Mouse (Mus musculus) limb, embryonic 14.5 days (tissue): ENCODE results near the gene Bag6. TPM values are rescaled to one million over a fixed set of nuclear protein-coding genes. Genes with fewer than 3 reads are reported as not detected.

Source experiments
- ATAC-seq: fragments of 200-750 bp; cut with Nextera tagmentation; 2 replicates; pipeline ENCODE4 v1.8.0; 2017; ENCODE audit warnings: low read depth, moderate number of reproducible peaks, moderate TSS enrichment; ENCODE audit not compliant: low FRiP score
- DNase-seq: peaks from one replicate; pipeline ENCODE4 v3.0.0-alpha.2; 2015; ENCODE audit warnings: low spot score
- H3K27ac ChIP-seq: fragments of 300-500 bp; sonication (generic); replicated peaks from 2 replicates; pipeline ENCODE4 v1.5.1; 2014; ENCODE audit warnings: low read depth, mild to moderate bottlenecking, low read length, moderate library complexity, mixed read lengths
- H3K27me3 ChIP-seq: fragments of 300-500 bp; sonication (generic); 2 replicates; pipeline ENCODE4 v1.6.1; 2014; ENCODE audit warnings: low read length, mixed read lengths; ENCODE audit not compliant: control insufficient read depth, insufficient read depth
- H3K36me3 ChIP-seq: fragments of 300-500 bp; sonication (generic); 2 replicates; pipeline ENCODE4 v1.6.1; 2014; ENCODE audit warnings: mild to moderate bottlenecking, low read length, moderate library complexity, mixed read lengths; ENCODE audit not compliant: control insufficient read depth, insufficient read depth
- H3K4me1 ChIP-seq: fragments of 300-500 bp; sonication (generic); 2 replicates; pipeline ENCODE4 v1.6.1; 2014; ENCODE audit warnings: antibody characterized with exemption, low read length, mixed read lengths; ENCODE audit not compliant: control insufficient read depth, insufficient read depth
- H3K4me2 ChIP-seq: fragments of 300-500 bp; sonication (generic); replicated peaks from 2 replicates; pipeline ENCODE4 v1.6.1; 2014; ENCODE audit warnings: low read depth, mild to moderate bottlenecking, low read length, moderate library complexity; ENCODE audit not compliant: severe bottlenecking
- H3K4me3 ChIP-seq: fragments of 300-500 bp; sonication (generic); replicated peaks from 2 replicates; pipeline ENCODE4 v1.5.1; 2014; ENCODE audit warnings: low read length
- H3K9ac ChIP-seq: fragments of 300-500 bp; sonication (generic); 2 replicates; pipeline ENCODE4 v1.6.1; 2014; ENCODE audit warnings: mild to moderate bottlenecking, low read depth, low read length, moderate library complexity; ENCODE audit not compliant: severe bottlenecking
- H3K9me3 ChIP-seq: fragments of 300-500 bp; sonication (generic); 2 replicates; pipeline ENCODE4 v1.6.1; 2016; ENCODE audit warnings: low read length; ENCODE audit not compliant: control insufficient read depth
- POLR2A ChIP-seq: fragments of 200-500 bp; IDR thresholded peaks from 2 replicates; pipeline ENCODE4 v1.8.0; 2012; ENCODE audit warnings: inconsistent platforms, mild to moderate bottlenecking, moderate library complexity, borderline replicate concordance; ENCODE audit not compliant: insufficient read depth, insufficient read length; ENCODE audit errors: extremely low read depth
- WGBS: fragments of 180-500 bp; shearing (Covaris S2); extraction: QIAGEN DNeasy Blood & Tissue Kit; methylation state at CpG from one replicate; pipeline ENCODE4 v1.1.7; 2014; 5-methylcytosine and 5-hydroxymethylcytosine counted together
- polyA plus RNA-seq, 2 experiments: library from polyadenylated mRNA; depleted of rRNA in 1 of 2; stranded (reverse) in 1 of 2; unstranded in 1 of 2; fragments of >200 nt; fragmentation: Nextera tagmentation in 1 of 2; extraction: Ambion mirVana in 1 of 2; gene quantifications; 2 replicates each; pipeline versions ENCODE4 v1.2.1 to v1.2.3; 2012 to 2014

The Bag6 gene
- polyA plus RNA-seq, 2 experiments = 76.2 to 265 TPM

DNA sequence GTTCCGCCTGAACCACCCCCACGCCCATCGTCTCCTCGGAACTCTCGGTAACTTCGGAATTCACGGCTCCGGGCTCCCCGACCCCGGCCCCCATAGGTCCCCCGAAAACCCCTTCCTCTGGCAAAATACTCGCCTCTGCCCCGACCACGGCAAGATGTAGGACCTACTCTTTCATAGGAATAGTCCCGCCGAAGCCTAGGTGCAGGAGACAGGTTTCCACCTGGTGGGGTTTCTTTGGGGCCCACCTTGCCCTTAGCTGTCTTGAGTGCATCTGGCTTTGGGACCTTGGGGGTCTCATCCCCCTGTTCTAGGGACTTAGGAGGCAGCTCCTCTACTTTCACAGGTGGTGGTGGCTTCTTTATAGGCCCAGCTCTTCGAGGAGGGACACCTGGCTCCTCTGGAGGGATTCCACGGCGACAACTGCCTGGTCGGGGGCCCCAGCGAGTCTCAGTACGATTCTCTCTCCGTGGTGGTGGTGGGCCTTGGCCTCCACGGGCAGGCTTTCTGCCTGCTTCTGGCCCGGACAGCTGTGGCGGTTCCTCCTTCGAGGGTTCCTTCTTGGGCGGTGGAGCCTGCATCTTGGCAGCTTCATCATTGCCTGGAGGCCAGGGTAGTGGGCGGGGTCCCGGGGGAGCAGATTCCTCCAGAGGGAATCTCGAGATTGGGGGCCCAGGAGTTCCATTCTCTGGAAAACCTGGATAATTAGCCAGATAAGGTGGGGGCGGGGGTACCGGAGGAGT, 21.7 kb downstream of the Bag6 start:
- Histone ChIP-seq H3K27ac (no peak overlapping the region), H3K36me3 (peaks cover 100% of the 10 kb centered on the region), H3K4me3 (no peak overlapping the region), H3K4me1 (no peaks in the 10 kb centered on the region), H3K9ac (no peak overlapping the region), H3K27me3 (no peaks in the 10 kb centered on the region), H3K4me2 (no peak overlapping the region), H3K9me3 (no peaks in the 10 kb centered on the region)
- 89% methylated on average over 33 of the region's 33 CpGs for WGBS
- DNase-seq (no peak), ATAC-seq (no peak)
- TF ChIP-seq POLR2A = no peak

DNA sequence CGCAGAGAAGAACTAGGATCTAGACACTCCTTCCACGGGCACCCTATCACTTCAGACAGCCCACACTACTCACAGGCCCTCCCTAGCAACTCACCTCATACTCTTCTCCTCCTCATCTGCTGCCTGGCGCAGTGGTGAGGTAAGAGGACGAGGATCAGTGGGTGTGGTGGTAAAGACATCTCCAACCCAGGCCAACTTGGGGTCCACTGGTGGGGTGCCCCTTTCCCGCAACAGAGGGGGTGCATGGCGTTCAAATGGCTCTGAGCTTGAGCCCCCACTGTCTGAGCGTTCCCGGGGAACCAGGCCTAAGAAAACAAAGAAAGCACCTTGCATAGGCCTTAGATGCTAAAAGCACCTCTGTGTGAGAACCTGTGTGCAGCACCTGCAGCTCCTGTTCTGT, 22.3 kb downstream of the Bag6 start:
- no peak for DNase-seq
- no peaks in the 10 kb centered on the region; the same call in 1 of the 2 replicates for H3K4me1 ChIP-seq
- H3K4me3 ChIP-seq = no peak overlapping the region
- H3K27me3 ChIP-seq = no peaks in the 10 kb centered on the region
- no peaks in the 10 kb centered on the region for H3K9me3 ChIP-seq
- no peak overlapping the region for H3K4me2 ChIP-seq
- H3K9ac ChIP-seq = no peak overlapping the region
- peaks cover 100% of the 10 kb centered on the region for H3K36me3 ChIP-seq
- no peak for TF ChIP-seq POLR2A
- ATAC-seq = no peak
- WGBS = 95% methylated on average over 8 of the region's 8 CpGs
- no peak overlapping the region for H3K27ac ChIP-seq

DNA sequence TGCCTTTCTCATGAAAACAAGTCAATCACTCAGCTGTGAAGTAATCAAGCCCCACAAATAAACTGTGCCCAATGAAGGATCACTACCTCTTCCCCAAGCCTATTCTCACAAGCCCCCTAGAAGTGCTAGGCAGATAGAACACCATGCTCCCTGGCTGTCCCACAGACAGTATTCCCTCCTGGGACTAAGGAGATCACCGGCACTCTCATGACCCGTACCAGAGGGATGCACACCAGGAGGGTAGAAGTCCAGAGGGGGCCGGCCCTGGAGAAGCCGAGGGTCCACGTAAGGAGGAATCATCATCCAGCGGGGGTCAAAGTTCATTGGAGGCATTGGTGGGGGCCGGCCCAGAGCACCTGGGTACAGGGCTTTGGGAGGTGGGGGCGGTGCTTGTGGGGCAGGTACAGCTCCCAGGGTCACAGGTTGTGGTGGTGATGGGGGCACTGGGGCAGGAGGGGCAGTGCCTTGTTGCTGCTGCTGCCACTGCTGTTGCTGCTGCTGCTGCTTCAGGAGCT, 22.7 kb downstream of the Bag6 start:
- H3K4me1 ChIP-seq = peaks cover 4% of the 10 kb centered on the region
- H3K36me3 ChIP-seq = peaks cover 98% of the 10 kb centered on the region
- H3K9ac ChIP-seq = no peak overlapping the region
- H3K9me3 ChIP-seq = no peaks in the 10 kb centered on the region
- no peak overlapping the region for H3K4me3 ChIP-seq
- TF ChIP-seq POLR2A = no peak
- DNase-seq (no peak), ATAC-seq (no peak)
- no peak overlapping the region for H3K4me2 ChIP-seq
- no peaks in the 10 kb centered on the region for H3K27me3 ChIP-seq
- no peak overlapping the region for H3K27ac ChIP-seq
- WGBS = 93% methylated on average over 8 of the region's 8 CpGs

DNA sequence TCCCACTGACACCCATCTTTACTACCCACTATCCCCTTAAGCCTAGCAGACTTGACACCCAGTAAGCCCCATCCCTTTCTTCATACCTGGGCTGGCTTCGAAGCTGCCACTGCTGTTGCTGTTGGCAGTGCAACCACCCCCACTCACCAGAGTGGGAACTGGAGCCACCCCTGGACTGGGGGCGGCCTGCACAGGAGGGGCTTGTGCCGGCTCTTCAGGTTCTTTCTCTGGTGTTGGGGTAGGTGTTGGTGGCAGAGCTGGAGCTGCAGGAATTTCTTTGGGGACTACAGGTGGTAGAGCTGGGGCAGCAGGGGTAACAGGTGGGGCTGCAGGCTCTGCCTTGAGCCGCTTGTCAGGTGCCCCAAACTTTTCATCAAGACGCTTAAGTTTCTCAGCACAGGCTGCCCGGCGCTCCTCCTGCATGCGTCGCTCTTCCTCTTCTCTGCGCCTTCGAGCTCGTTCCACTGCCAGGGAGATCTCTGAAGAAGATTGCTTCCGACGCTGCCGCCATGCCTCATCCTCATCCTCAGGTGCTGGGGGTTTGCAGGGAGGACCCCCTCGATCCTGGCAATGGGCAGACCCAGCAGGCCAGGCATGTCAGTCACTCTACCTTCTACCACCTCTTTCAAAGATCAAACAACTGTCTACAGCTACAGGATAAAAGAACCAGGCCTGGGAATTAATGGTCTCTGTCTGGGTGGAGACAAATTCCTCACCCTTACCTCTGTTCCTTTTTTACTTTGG, 24.0 kb downstream of the Bag6 start:
- ATAC-seq (no peak), DNase-seq (no peak)
- H3K4me3 ChIP-seq = no peak overlapping the region
- H3K27ac ChIP-seq = no peak overlapping the region
- 94% methylated on average over 16 of the region's 16 CpGs for WGBS
- H3K9me3 ChIP-seq = no peaks in the 10 kb centered on the region
- H3K4me2 ChIP-seq = no peak overlapping the region
- H3K9ac ChIP-seq = no peak overlapping the region
- peaks cover 6% of the 10 kb centered on the region for H3K4me1 ChIP-seq
- no peaks in the 10 kb centered on the region for H3K27me3 ChIP-seq
- no peak for TF ChIP-seq POLR2A
- H3K36me3 ChIP-seq = peaks cover 87% of the 10 kb centered on the region

DNA sequence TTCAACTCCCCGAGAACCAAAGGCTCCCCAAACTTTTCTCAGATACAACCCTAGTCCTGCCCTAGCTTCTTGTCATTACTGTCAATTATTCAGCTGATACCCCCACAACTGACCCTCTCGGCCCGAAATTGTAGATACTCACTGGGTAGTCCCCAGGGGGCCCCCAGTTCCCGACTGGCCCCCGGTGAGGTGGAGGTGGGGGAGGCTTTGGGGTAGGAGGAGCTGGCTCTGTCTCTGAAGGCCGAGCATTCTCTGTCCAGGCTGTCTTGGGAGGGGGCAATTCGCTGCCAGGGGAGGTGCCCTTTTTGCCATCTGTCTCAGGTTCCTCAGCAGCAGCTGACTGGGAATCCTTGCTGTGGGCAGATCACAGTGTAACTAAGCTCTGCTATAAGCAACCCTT, 24.7 kb downstream of the Bag6 start:
- Histone ChIP-seq H3K27me3 (no peaks in the 10 kb centered on the region), H3K9me3 (no peaks in the 10 kb centered on the region), H3K27ac (no peak overlapping the region), H3K4me2 (no peak overlapping the region), H3K4me1 (peaks cover 6% of the 10 kb centered on the region), H3K9ac (no peak overlapping the region), H3K36me3 (peaks cover 81% of the 10 kb centered on the region), H3K4me3 (no peak overlapping the region)
- no peak for TF ChIP-seq POLR2A
- no peak for ATAC-seq
- WGBS = 88% methylated on average over 7 of the region's 7 CpGs
- no peak for DNase-seq
